Mouse (Mus musculus) hindbrain, embryonic 11.5 days (tissue): Measurements from ENCODE around the gene Saal1. TPM values are rescaled to one million over a fixed set of nuclear protein-coding genes. Genes with fewer than 3 reads are reported as not detected.
"Not testable (repeated sequence)": the region's sequence is repeated elsewhere in the genome, so short reads cannot be mapped to it uniquely, and the experiment has no call there.

Experiments
- ATAC-seq: fragments of 200-750 bp; cut with Nextera tagmentation; 2 replicates; pipeline ENCODE4 v1.8.0; 2017; ENCODE audit warnings: mild to moderate bottlenecking, moderate TSS enrichment, moderate library complexity; ENCODE audit not compliant: low FRiP score
- DNase-seq: peaks from one replicate; pipeline ENCODE4 v3.0.0-alpha.2; 2015; ENCODE audit warnings: low spot score
- H3K27ac ChIP-seq: fragments of 300-500 bp; sonication (generic); 2 replicates; pipeline ENCODE4 v1.5.1; 2014; ENCODE audit warnings: mild to moderate bottlenecking, low read depth, low read length
- H3K27me3 ChIP-seq: fragments of 300-500 bp; sonication (generic); 2 replicates; pipeline ENCODE4 v1.6.1; 2014; ENCODE audit warnings: mild to moderate bottlenecking, low read length, moderate library complexity, mixed read lengths; ENCODE audit not compliant: control insufficient read depth, insufficient read depth
- H3K36me3 ChIP-seq: fragments of 300-500 bp; sonication (generic); 2 replicates; pipeline ENCODE4 v1.6.1; 2014; ENCODE audit warnings: mild to moderate bottlenecking, low read length, moderate library complexity, mixed read lengths; ENCODE audit not compliant: control insufficient read depth, insufficient read depth
- H3K4me1 ChIP-seq: fragments of 300-500 bp; sonication (generic); replicated peaks from 2 replicates; pipeline ENCODE4 v1.6.1; 2014; ENCODE audit warnings: low read length, mixed read lengths; ENCODE audit not compliant: control insufficient read depth, insufficient read depth
- H3K4me2 ChIP-seq: fragments of 300-500 bp; sonication (generic); replicated peaks from 2 replicates; pipeline ENCODE4 v1.6.1; 2014; ENCODE audit warnings: mild to moderate bottlenecking, low read depth, low read length
- H3K4me3 ChIP-seq: fragments of 300-500 bp; sonication (generic); 2 replicates; pipeline ENCODE4 v1.5.1; 2014; ENCODE audit warnings: low read depth, low read length
- H3K9ac ChIP-seq: fragments of 300-500 bp; sonication (generic); 2 replicates; pipeline ENCODE4 v1.6.1; 2014; ENCODE audit warnings: low read depth, low read length
- H3K9me3 ChIP-seq: fragments of 300-500 bp; sonication (generic); 2 replicates; pipeline ENCODE4 v1.6.1; 2016; ENCODE audit warnings: low read length; ENCODE audit not compliant: control insufficient read depth
- WGBS: fragments of 180-500 bp; shearing (Covaris S2); extraction: QIAGEN DNeasy Blood & Tissue Kit; methylation state at CpG from one replicate; pipeline ENCODE4 v1.1.7; 2014; 5-methylcytosine and 5-hydroxymethylcytosine counted together
- polyA plus RNA-seq: library from polyadenylated mRNA; unstranded; fragments of >200 nt; fragmentation: Nextera tagmentation; extraction: Ambion mirVana; gene quantifications from 2 replicates; pipeline ENCODE4 v1.2.1, GENCODE M21; 2014

The Saal1 gene
- polyA plus RNA-seq, 1 experiment from 2014 or later = 41.4 TPM

- no peaks in the 10 kb centered on the region for H3K27me3 ChIP-seq
- WGBS = 92% methylated on average over 5 of the region's 5 CpGs
- H3K9me3 ChIP-seq = no peaks in the 10 kb centered on the region
- H3K4me1 ChIP-seq = no peaks in the 10 kb centered on the region
- H3K9ac ChIP-seq = no peak within 1 kb of the TSS
- H3K4me3 ChIP-seq = no peak within 1 kb of the TSS
- H3K27ac ChIP-seq = no peak within 1 kb of the TSS
- H3K36me3 ChIP-seq = no peaks in the 10 kb centered on the region
- H3K4me2 ChIP-seq = no peak within 1 kb of the TSS
- ATAC-seq = no peak
- DNase-seq = no peak
These were observed 5.1 kb upstream of the Saal1 start, which contains the start of gene Saa3 for GRCm38 (mm10) chr7:46715600-46715999. Gene Saa3 (minus strand): TSS chr7:46715700.

GRCm38 (mm10) chr7:46714518-46714917, 4.0 kb upstream of the Saal1 start:
- WGBS = 37% methylated on average over 6 of the region's 6 CpGs
- no peak overlapping the region for H3K4me2 ChIP-seq
- H3K27me3 ChIP-seq = no peaks in the 10 kb centered on the region
- no peak overlapping the region for H3K9ac ChIP-seq
- no peak overlapping the region for H3K27ac ChIP-seq
- DNase-seq = peak; percentile 71
- no peaks in the 10 kb centered on the region for H3K9me3 ChIP-seq
- ATAC-seq = no peak
- H3K4me1 ChIP-seq = no peaks in the 10 kb centered on the region; the same call in 1 of the 2 replicates
- H3K4me3 ChIP-seq = no peak overlapping the region
- H3K36me3 ChIP-seq = no peaks in the 10 kb centered on the region

GRCm38 (mm10) chr7:46712250-46712649, 1.8 kb upstream of the Saal1 start:
- no peak overlapping the region for H3K9ac ChIP-seq
- H3K27me3 ChIP-seq = no peaks in the 10 kb centered on the region
- 77% methylated on average over 6 of the region's 6 CpGs for WGBS
- no peak for DNase-seq
- no peak overlapping the region for H3K4me3 ChIP-seq
- H3K9me3 ChIP-seq = no peaks in the 10 kb centered on the region
- no peaks in the 10 kb centered on the region for H3K36me3 ChIP-seq
- no peak for ATAC-seq
- no peaks in the 10 kb centered on the region; the same call in 1 of the 2 replicates for H3K4me1 ChIP-seq
- no peak overlapping the region for H3K27ac ChIP-seq
- no peak overlapping the region for H3K4me2 ChIP-seq

GRCm38 (mm10) chr7:46700521-46701025, 9.9 kb downstream of the Saal1 start:
- Histone ChIP-seq H3K4me2 (no peak overlapping the region), H3K4me3 (no peak overlapping the region), H3K9me3 (no peaks in the 10 kb centered on the region), H3K9ac (no peak overlapping the region), H3K27me3 (no peaks in the 10 kb centered on the region), H3K27ac (no peak overlapping the region), H3K36me3 (peaks cover 21% of the 10 kb centered on the region; the same call in 1 of the 2 replicates), H3K4me1 (no peaks in the 10 kb centered on the region)
- 94% methylated on average over 6 of the region's 6 CpGs for WGBS
- ATAC-seq = no peak
- DNase-seq = no peak

- DNase-seq (no peak), ATAC-seq (no peak)
- 74% methylated on average over 1 of the region's 1 CpGs for WGBS
- peaks cover 12% of the 10 kb centered on the region for H3K36me3 ChIP-seq
- no peak overlapping the region for H3K4me2 ChIP-seq
- no peak overlapping the region for H3K4me3 ChIP-seq
- H3K27ac ChIP-seq = no peak overlapping the region
- H3K9ac ChIP-seq = no peak overlapping the region
- no peaks in the 10 kb centered on the region for H3K27me3 ChIP-seq
- no peaks in the 10 kb centered on the region for H3K4me1 ChIP-seq
- H3K9me3 ChIP-seq = no peaks in the 10 kb centered on the region
These were observed 13.7 kb downstream of the Saal1 start for GRCm38 (mm10) chr7:46696754-46697153.

- H3K27ac ChIP-seq = no peak overlapping the region
- no peak overlapping the region for H3K4me2 ChIP-seq
- H3K4me3 ChIP-seq = no peak overlapping the region
- WGBS = 93% methylated on average over 5 of the region's 5 CpGs
- H3K9ac ChIP-seq = no peak overlapping the region
- no peaks in the 10 kb centered on the region for H3K9me3 ChIP-seq
- H3K27me3 ChIP-seq = no peaks in the 10 kb centered on the region
- H3K4me1 ChIP-seq = no peaks in the 10 kb centered on the region
- no peak for DNase-seq
- H3K36me3 ChIP-seq = no peaks in the 10 kb centered on the region
- no peak for ATAC-seq
These were observed 23.7 kb downstream of the Saal1 start for GRCm38 (mm10) chr7:46686827-46687226.

GRCm38 (mm10) chr7:46680732-46681131, 29.7 kb downstream of the Saal1 start:
- Histone ChIP-seq H3K9me3 (no peaks in the 10 kb centered on the region), H3K9ac (no peak overlapping the region), H3K4me3 (no peak overlapping the region), H3K27ac (no peak overlapping the region), H3K27me3 (no peaks in the 10 kb centered on the region), H3K36me3 (no peaks in the 10 kb centered on the region), H3K4me2 (no peak overlapping the region), H3K4me1 (no peaks in the 10 kb centered on the region)
- DNase-seq (no peak), ATAC-seq (no peak)

GRCm38 (mm10) chr7:46679044-46679443, 31.4 kb downstream of the Saal1 start:
- not testable (repeated sequence) for H3K27ac ChIP-seq, H3K4me3 ChIP-seq, DNase-seq, H3K9me3 ChIP-seq, ATAC-seq, H3K36me3 ChIP-seq, H3K9ac ChIP-seq, H3K27me3 ChIP-seq, H3K4me1 ChIP-seq, H3K4me2 ChIP-seq
- 84% methylated on average over 7 of the region's 7 CpGs for WGBS

GRCm38 (mm10) chr7:46678417-46678816, 32.1 kb downstream of the Saal1 start:
- ATAC-seq (no peak), DNase-seq (no peak)
- H3K27ac ChIP-seq = no peak overlapping the region
- H3K4me2 ChIP-seq = no peak overlapping the region
- no peaks in the 10 kb centered on the region for H3K27me3 ChIP-seq
- H3K9me3 ChIP-seq = no peaks in the 10 kb centered on the region
- WGBS = 92% methylated on average over 3 of the region's 3 CpGs
- H3K4me1 ChIP-seq = no peaks in the 10 kb centered on the region
- no peaks in the 10 kb centered on the region for H3K36me3 ChIP-seq
- H3K9ac ChIP-seq = no peak overlapping the region
- no peak overlapping the region for H3K4me3 ChIP-seq
